Mouse (Mus musculus) G1E (cell line): ENCODE results near the gene AC140267.1.

Experiments
- CTCF ChIP-seq: IDR thresholded peaks from 2 replicates; pipeline ENCODE4 v1.5.1; 2012; ENCODE audit warnings: low read depth, low read length, inconsistent platforms, mixed read lengths
- GATA1 ChIP-seq: IDR thresholded peaks from 2 replicates; pipeline ENCODE4 v1.6.1; 2012; ENCODE audit warnings: borderline replicate concordance, low read length, inconsistent platforms, mixed read lengths
- POLR2AphosphoS5 ChIP-seq: IDR thresholded peaks from 2 replicates; pipeline ENCODE4 v1.6.1; 2012; ENCODE audit warnings: low read depth, low read length, inconsistent platforms; ENCODE audit not compliant: insufficient replicate concordance
- TAL1 ChIP-seq: conservative IDR thresholded peaks from 2 replicates; pipeline ENCODE4 v1.6.1; 2012; ENCODE audit warnings: low read depth, low read length, inconsistent platforms, mixed read lengths

- TF ChIP-seq CTCF: no peak
- no peak for TF ChIP-seq POLR2AphosphoS5
- no peak for TF ChIP-seq GATA1
- no peak for TF ChIP-seq TAL1
Measured at GRCm38 (mm10) chr15:80279053-80279452, 43.4 kb downstream of the AC140267.1 start.
